Mouse (Mus musculus): Measurements from ENCODE around the gene 2700049A03Rik.

2700049A03Rik gene

DNA sequence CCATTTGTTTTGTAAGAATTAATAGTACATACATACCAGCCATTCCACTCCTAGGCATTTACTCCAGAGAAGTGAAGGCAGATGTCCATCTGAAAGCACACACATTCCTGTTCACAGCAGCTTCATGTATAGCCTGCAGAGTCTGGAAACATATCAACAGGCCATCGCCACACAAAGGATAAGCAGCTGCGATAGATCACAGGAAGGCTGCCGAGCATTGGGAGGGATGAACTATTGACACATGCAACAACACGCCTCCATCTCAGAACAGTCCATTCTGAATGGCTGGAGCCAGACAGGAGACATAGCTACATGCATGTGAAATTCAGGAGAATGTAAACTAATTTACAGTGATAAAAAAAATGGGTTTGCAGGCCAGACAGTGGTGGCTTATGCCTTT, 127.6 kb downstream of the 2700049A03Rik start:
- no peak for DNase-seq (ENCODE audit: low read depth, low spot score)

- DNase-seq (ENCODE audit: low read depth, low spot score), result no peak
Measured at GRCm38 (mm10) chr12:71269367-71269766, 132.7 kb downstream of the 2700049A03Rik start.

GRCm38 (mm10) chr12:71271131-71271530, 134.5 kb downstream of the 2700049A03Rik start:
- no peak for DNase-seq (ENCODE audit: low read depth, low spot score)

GRCm38 (mm10) chr12:71274519-71275237, 138.0 kb downstream of the 2700049A03Rik start:
- no peak for DNase-seq (ENCODE audit: low read depth, low spot score)

- DNase-seq (ENCODE audit: low read depth, low spot score), result no peak
Measured at GRCm38 (mm10) chr12:71275906-71276595, 139.4 kb downstream of the 2700049A03Rik start.

DNA sequence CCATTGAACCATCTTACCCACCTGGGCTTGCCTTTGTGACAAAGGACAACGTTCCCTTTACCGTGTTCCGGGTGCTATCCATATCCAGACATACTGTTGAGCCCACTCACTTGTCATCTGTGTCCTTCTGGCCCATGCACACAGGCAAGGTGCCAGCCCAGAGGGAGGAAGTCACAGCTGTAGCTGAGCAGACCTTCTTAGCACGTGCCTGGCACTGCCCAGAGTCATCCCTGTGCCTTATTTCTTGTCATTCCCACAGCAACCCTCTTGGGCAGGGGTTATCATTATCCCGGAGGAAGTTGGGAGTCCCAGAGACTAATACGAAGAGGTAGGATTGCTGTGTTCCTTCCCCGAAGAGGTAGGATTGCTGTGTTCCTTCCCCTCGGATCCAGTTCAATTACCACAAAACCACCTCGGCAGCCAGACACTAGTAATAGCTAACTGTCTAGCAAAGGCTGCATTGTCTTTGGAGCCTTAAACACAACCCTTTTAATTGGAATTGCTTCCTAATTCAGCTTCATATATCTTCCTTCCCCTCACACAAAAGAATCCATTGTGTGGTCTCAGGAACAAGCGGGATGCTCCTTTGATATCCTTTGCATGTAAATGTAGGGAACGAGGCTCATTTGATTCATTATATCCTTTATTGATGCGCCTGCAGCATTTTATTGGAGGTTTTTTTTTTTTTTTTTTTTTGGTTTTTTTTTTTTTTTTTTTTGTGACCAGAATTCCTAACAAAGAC, 143.0 kb downstream of the 2700049A03Rik start:
- DNase-seq (ENCODE audit: low read depth, low spot score), result no peak

DNA sequence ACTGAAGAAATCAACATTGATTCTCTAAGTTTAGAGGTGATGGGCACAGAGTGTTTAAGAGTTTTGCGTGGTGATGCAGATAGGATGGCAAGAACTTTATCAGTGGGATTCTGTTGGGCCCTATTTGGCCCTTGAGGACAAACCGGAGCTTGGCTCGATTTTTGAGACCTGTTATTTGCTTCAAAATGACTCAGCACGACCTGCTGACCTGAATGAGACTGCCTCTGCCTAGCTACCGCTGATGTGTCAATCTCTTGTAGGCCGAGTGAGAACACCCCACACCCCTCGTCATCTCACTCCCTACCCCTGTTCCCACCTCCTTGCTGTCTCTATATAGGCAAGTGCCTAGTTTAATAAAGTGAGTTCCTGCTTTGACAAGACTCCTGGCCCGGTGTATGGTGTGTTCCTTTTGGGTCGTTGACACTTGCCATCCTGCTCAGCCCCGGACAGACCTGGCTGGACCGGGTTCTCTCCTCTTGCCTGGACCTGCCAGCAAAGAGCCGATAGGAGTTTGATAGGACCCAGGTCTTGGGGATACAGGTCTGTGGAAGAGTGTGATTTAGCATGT, 144.6 kb downstream of the 2700049A03Rik start:
- DNase-seq (ENCODE audit: low read depth, low spot score), result no peak

- no peak for DNase-seq (ENCODE audit: low read depth, low spot score)
Measured at GRCm38 (mm10) chr12:71285399-71285798, 148.8 kb downstream of the 2700049A03Rik start.

GRCm38 (mm10) chr12:71290460-71290859, 153.8 kb downstream of the 2700049A03Rik start:
- DNase-seq (ENCODE audit: low read depth, low spot score), result no peak
